Mouse (Mus musculus) heart, postnatal 0 days (tissue): ENCODE results near the gene St14.

Source experiments
- CTCF ChIP-seq: IDR thresholded peaks from 2 replicates; pipeline ENCODE4 v1.5.1; 2016; ENCODE audit warnings: antibody characterized with exemption, control low read depth, low read depth
- EP300 ChIP-seq: IDR thresholded peaks from 2 replicates; pipeline ENCODE4 v1.6.1; 2016; ENCODE audit warnings: antibody characterized with exemption, low read depth

DNA sequence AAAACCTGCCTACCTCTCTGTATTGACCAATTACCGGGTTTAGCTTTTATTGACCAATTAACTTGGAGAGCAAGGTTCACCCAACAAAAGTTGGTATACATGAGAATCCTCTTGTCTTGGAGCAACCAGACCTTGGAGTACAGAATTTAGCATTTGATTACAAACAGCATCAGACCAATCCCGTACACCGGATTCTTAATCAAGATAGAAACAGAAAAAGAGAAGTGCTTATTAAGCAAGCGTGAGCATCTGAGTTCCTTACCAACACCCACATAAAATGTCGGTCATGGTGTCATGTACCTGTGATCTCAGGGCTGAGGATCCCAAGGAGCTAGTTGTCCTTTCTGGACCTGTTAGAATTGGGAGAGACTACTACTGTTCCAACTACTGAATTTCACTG is 81.4 kb downstream of the St14 start:
- TF ChIP-seq EP300 (no peak), CTCF (no peak)
